Mouse (Mus musculus) natural killer cell, adult 2 months (primary cell): ENCODE data around the gene Cyp3a13.
"Not testable (repeated sequence)": the region's sequence is repeated elsewhere in the genome, so short reads cannot be mapped to it uniquely, and the experiment has no call there.

Experiments
- DNase-seq, 2 experiments: peaks; one replicate each; pipeline ENCODE4 v3.0.0; 2022; ENCODE audit warnings: low spot score in 2 of 2

The Cyp3a13 gene

GRCm38 (mm10) chr5:137921532-137921931 lies at the start of gene Cyp3a13:
Cyp3a13 (minus strand) TSS chr5:137921619.
- no peak for DNase-seq

DNA sequence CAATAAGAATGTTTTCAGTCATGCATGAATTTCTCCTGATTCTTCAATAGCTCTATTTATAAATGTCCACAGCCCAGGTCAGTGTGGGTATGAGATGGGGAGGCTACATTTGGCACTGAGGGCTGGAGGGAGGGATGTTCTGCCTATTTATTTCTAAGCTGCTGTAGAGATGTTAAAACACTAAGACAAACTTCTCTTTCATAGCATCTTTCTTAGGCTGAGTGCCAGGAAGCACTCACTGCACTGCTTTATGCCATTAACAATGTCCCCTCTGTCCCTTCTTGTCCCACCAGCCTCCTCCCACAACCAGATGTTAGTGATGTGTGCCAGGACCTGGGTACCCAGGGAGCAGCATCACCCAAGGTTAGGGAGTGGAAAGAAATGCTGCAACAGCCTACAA lies 45.1 kb upstream of the Cyp3a13 start:
- DNase-seq = no peak

DNA sequence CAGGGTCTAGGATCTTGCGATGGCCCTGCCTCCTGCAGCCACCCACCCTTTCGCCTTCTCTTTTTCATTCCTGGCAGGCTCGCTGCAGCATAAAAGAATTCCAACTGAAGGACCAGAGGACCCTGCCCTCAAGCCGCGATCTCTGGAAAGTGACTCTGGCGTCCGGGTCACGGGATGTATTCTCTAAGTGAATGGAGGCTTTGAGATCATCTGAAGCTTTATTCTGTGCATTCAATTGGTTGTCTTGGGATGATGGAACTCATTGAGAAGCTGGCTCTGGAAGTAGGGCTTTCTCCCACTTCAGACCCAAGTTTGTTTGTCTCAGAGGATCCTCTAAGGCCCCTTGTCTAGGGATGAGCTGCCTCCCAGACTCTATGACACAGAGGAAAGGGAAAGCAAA lies 41.5 kb upstream of the Cyp3a13 start, which contains the start of gene Gjc3:
Gjc3 (minus strand) TSS at position 154 of the 400 bp plus-strand sequence.
- DNase-seq = no peak

DNA sequence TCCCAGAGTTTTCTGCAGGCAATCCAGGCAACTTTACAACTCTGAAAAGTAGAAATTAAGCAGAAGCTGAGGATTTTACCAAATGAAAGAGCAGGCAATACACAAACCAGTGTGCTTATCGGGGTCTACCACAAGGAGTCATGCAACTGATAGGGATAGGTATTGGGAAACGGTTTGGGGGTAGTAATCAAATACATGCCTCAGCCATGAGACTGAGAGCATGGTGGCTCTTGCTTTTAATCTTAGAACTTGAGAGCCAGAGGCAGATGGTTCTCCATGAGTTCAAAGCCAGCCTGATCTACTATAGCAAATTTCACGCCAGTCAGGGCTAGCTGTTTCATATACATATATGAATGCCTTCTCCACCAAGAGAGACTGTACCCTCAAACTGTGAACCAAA lies 35.0 kb upstream of the Cyp3a13 start:
- no peak for DNase-seq

DNA sequence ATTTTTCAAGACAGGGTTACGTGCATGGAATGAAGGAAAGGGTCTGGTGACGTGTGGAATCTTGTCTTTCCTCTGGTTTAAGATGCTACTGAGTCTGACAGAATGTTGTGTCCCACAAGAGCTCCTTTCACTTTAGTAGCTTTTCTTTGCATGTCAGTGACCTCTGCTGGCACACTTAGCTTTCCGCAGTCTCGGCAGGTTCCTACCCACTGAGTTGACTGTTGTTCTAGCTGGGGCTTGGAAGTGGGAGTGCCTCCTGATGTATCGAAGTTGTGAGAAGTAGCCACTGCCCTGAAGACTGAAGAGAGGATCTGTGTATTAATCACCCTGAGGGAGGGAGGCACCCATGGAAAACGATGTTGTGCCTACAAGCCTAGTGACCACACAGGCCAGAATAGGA lies 29.8 kb upstream of the Cyp3a13 start:
- DNase-seq = no peak

- DNase-seq = no peak
Measured at GRCm38 (mm10) chr5:137947303-137947702, 25.9 kb upstream of the Cyp3a13 start.

DNA sequence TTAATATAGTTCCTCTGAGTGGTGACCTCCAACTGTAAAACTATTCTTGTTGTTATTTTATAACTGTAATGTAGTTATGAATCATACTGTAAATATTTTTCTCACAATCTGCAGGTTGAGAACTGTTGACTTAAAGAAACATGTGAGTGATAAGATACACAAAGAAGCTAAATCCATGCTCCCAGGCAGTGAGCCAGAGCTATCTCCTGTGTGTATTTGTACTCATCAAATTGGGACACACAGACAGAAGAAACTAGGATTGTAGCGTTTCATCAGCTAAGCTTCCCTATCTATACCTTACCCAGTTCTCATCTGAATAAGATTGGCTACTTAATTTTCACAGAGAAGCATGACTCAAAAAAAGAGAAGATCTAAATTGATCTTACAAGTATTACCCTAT lies 21.7 kb upstream of the Cyp3a13 start:
- DNase-seq = no peak

DNA sequence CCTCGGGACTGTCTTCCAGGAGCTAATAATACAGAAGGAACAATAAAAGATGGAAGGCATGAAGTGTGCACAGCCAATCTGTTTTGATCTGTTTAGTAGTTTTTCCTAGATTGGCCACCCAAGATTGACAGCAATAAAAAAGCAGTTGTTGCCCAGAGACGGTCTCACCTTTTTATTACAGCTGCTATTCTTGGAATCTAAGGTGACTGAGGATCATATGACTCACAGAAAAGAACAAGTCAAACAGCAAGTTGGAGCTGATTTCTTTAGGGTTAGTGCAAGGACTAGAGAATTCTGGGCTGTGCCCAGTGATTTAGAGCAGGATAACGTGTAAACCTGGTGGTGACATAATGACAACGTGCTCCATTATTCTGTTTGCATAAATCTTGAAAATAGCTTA lies 19.5 kb upstream of the Cyp3a13 start:
- DNase-seq = no peak

DNA sequence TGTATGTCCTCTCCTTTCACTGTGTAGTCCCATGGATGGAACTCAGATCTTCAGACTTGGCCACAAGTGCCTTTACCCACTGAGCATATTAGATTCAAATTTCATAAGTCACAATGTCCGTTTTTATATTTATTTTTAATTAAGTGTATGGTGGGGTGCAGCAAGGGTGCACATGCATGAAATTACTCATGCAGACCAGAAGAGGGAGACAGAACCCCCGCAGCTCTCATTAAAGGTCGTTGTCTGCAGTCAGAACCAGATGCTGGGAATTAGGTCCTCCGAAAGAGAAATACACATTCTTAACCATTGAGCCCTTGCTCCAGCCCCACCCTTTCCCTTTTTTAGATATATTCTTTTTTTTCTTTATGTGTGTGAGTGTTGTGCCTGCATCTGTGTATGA lies 15.8 kb upstream of the Cyp3a13 start:
- no peak for DNase-seq

DNA sequence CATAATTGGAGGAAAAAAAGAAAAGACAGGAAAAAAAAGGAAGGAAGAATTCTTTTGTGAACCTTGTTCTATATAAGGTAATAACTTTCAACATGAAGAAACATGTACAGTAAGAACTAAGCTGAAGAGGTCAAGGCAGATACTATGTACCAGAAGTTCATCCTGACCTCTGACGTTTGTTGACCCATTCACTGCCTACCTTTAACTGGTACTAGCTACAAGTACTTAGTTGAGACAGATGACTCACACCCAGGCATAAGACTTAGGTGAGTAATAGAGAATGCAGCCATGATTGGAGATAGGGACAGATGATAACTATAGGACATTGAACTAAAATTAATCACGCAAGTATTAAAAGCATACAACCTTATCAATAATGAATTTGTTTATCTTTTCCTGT lies 15.1 kb upstream of the Cyp3a13 start:
- no peak for DNase-seq

- DNase-seq = not testable (repeated sequence)
Measured at GRCm38 (mm10) chr5:137933934-137934333, 12.5 kb upstream of the Cyp3a13 start.

DNA sequence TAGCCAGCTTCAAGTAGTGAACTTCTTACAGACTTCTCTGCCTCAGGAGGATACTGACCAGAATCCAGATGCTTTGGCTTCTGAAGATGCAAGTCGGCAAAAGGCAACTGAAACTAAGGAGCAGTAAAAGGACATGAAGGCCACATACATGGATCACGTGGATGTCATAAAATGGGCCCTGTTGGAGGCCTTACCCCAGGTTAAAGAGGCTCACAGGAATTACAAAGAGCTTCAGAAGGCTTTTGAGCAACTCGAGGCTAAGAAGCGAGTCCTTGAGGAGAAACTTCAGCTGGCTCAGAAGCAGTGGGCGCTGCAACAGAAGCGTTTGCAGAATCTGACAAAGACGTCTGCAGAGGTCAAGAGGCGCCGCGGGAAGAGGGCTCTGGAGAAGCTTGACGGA lies 7.0 kb upstream of the Cyp3a13 start:
- no peak for DNase-seq

DNA sequence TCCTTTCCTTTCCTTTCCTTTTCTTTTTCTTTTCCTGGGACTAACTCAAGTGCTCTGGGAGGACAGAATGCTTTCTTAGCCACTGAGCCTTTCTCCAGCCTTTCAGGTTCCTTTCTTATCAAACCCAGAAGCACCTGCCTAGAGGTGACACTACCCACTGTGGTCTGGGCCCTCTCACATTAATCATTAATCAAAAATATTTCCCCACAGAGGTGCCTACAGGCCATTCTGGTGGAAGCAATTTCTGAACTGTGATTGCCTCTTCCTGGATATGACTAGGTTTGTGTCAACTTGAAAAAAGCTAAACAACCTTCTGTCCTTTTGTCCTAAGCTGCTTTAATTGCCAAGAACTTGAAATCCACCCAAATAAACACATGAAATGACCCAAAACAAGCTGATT lies 752 bp upstream of the Cyp3a13 start:
- no peak for DNase-seq

GRCm38 (mm10) chr5:137915550-137915949 lies 5.9 kb downstream of the Cyp3a13 start:
- no peak for DNase-seq

DNA sequence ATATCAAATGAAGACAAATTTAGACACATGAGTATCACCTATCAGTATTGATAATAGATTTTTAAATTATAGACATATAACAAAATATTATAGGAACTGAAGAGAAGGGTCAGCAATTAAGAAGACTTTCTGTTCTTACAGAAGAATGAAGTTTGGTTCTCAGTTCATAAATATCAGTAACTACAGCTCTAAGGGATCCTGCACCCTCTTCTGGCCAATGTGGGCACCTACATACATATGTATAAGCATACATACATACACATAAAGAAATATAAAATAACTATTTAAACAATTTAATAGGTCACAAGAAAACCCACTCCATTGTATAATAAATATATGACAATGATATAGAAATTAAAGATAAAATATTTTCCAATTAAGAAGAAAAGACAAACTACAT lies 6.9 kb downstream of the Cyp3a13 start:
- no peak for DNase-seq

- no peak for DNase-seq
Measured at GRCm38 (mm10) chr5:137909564-137910262, 11.7 kb downstream of the Cyp3a13 start.

DNA sequence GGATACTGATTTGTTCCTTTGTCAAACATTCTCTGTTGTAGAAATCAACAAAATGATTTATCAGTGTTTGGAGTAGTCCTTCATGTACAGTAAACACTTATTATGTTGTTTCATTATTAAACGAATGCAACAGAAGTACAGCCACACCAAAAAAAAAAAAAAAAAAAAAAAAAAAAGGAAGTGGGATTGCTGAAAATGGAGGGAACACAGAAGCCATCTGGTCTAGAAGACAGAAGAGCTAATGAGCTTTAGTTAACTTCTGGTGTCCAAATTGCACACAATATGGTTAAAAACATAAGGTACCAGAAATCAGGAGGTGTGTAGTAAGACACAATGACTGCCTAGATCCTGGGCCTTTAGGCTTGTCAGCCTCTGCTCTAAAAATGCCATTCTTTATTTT lies 23.6 kb downstream of the Cyp3a13 start:
- DNase-seq = no peak

GRCm38 (mm10) chr5:137892954-137893353 lies 28.5 kb downstream of the Cyp3a13 start:
- DNase-seq = no peak

DNA sequence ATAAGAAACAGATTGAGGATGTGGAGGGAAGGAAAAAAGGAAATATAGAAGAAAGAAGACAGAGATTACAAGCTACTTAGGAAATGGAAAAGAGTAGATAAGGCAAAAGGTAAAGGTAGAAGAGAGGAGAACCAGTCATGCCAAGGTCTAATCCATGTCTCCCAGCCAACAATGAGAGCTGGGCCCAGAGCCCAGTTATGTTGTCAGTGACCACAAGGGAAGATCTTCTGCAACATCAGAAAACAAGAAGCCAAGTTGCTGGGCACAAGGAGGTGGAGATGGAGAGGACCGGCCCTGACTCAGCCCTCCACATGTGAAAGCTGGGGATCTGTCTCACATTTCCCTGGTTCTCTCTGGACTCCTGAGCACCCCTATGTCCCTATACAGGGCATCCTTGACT lies 33.8 kb downstream of the Cyp3a13 start:
- no peak for DNase-seq

DNA sequence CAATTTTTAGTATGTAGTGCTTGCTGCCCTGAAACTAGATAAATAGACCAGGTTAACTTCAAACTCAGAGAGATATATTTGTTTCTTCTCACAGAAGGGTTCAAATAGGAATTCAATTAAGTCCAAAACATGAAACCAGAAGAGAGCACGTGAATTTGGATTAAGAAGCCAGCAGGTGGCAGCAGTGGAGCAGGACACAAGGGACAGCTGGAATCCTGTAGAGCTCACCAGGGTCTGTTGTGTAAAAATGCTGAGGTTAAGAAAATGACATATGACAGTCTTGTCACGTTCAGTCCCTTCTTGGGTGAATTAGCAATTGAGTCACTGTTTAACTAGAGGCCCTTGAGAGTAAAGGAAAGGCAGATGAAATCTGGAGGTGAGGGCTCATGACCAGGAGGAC lies 35.5 kb downstream of the Cyp3a13 start:
- peak; percentile 16 to 20 for DNase-seq

GRCm38 (mm10) chr5:137883345-137883744 lies 38.1 kb downstream of the Cyp3a13 start:
- DNase-seq = no peak

- DNase-seq = no peak
Measured at GRCm38 (mm10) chr5:137882922-137883321, 38.5 kb downstream of the Cyp3a13 start.

- DNase-seq = peak in 1 of 2 experiments; percentile 25
Measured at GRCm38 (mm10) chr5:137877860-137878259, 43.6 kb downstream of the Cyp3a13 start.

- DNase-seq = no peak
Measured at GRCm38 (mm10) chr5:137875054-137875453, 46.4 kb downstream of the Cyp3a13 start.
